Mouse (Mus musculus): ENCODE data around the gene Selp. TPM values are rescaled to one million over a fixed set of nuclear protein-coding genes. Genes with fewer than 3 reads are reported as not detected.

The Selp gene
- polyA plus RNA-seq (2012; ENCODE audit: low replicate concordance): 0.12 and 2.5 TPM in 2 replicates

DNA sequence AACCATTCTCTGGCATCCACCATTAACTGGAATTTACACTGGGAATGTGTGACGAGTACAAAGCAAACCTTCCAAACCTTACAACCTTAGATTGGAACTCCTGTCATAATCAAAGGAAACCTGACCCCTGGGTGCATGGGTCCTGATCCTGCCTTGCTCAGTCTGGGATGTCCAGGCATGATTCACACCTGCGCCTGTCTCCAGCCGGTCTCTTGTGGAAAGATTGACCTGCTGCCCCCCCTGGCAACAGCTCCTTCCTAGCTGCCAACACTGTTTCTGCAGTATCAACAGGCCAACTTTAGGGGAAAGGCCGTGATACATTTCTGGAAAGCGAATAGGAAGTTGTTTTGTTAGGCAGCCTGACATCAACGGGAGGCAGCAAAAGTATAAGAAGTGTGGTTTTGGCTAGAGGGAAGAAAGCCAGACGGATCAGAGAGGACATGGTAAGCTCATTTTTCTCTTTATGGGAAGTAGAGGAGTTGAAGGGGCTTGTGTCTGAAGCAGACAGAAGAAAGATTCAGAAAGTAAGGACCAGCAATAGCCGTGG, at the start of gene Selp:
Selp (plus strand) TSS at position 318 of the 547 bp plus-strand sequence.

DNA sequence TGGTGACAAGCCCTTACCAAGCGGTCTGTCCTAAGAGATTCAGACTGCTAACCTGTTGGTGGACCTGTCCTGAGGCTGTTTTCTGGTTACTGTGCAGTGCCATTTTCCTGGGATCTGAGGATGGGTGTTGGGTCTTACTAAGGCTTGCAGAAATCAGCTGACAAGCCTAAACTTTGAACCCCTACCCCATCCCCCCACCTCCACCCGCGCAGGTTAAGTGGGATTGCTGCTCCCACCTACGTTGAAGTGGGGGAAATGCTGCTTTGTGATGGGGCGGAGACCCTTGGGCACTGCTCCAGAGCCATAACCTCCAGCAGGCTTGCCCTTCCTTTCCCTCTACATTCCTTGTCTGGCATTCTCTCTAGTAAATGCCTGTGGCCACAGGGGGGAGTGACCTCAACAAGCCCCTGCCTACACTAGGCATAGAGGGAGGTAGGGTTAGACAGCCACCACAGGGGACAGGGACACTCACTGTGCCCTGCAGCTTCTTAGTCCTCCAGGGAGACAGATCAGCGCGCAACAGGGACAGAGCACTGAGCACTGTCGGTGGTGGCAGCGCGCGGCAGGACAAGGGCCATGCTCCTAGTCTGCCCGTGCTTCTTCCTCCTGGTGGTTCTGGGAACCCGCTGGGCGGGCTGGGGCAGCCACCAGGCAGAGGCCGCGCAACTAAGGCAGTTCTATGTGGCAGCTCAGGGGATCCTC, 36.5 kb downstream of the Selp start, which contains the start of gene F5:
F5 (plus strand) TSS at position 452 of the 702 bp plus-strand sequence.

Other genes starting within 250 kb of the Selp start
- 4.5 and 5.8 TPM in 2 replicates for gene Scyl3, start 186.2 kb upstream of the Selp start, polyA plus RNA-seq (2012; ENCODE audit: low replicate concordance)
- 0.43 and 1.4 TPM in 2 replicates for gene BC055324, start 120.5 kb upstream of the Selp start, polyA plus RNA-seq (2012; ENCODE audit: low replicate concordance)
- gene Mettl18, start 120.4 kb upstream of the Selp start, polyA plus RNA-seq (2012; ENCODE audit: low replicate concordance): 0.16 TPM in 1 of 2 replicates, not detected in the other
- gene Sele, start 67.0 kb upstream of the Selp start, polyA plus RNA-seq (2012; ENCODE audit: low replicate concordance): 0.11 TPM in 1 of 2 replicates, not detected in the other
- gene Sell, start 53.3 kb upstream of the Selp start, polyA plus RNA-seq (2012; ENCODE audit: low replicate concordance): 5.5 and 17.7 TPM in 2 replicates
- gene F5, start 36.6 kb downstream of the Selp start, polyA plus RNA-seq (2012; ENCODE audit: low replicate concordance): 0.03 and 0.10 TPM in 2 replicates
- gene Slc19a2, start 133.8 kb downstream of the Selp start, polyA plus RNA-seq (2012; ENCODE audit: low replicate concordance): 39.1 and 47.4 TPM in 2 replicates
- 0.89 and 1.7 TPM in 2 replicates for gene Ccdc181, start 160.3 kb downstream of the Selp start, polyA plus RNA-seq (2012; ENCODE audit: low replicate concordance)
- 1.1 and 2.9 TPM in 2 replicates for gene Nme7, start 188.9 kb downstream of the Selp start, polyA plus RNA-seq (2012; ENCODE audit: low replicate concordance)
- 0.51 and 0.64 TPM in 2 replicates for gene Blzf1, start 192.2 kb downstream of the Selp start, polyA plus RNA-seq (2012; ENCODE audit: low replicate concordance)

All from leukemia stem cell, adult 10-12 weeks (primary cell).